Mouse (Mus musculus) heart, adult 2 months (tissue): ENCODE measurements around the gene Xkrx.

Experiments
- CTCF ChIP-seq: fragments of 200-600 bp; IDR thresholded peaks from 2 replicates; pipeline ENCODE4 v1.8.1; 2022; ENCODE audit warnings: antibody characterized with exemption, mild to moderate bottlenecking, moderate library complexity
- EP300 ChIP-seq: fragments of 200-500 bp; IDR thresholded peaks from 2 replicates; pipeline ENCODE4 v1.6.1; 2011; ENCODE audit warnings: low read depth, low read length, control low read depth; ENCODE audit not compliant: insufficient read depth
- POLR2A ChIP-seq: fragments of 200-500 bp; IDR thresholded peaks from 2 replicates; pipeline ENCODE4 v1.6.1; 2011; ENCODE audit warnings: mild to moderate bottlenecking, low read depth, low read length, control low read depth; ENCODE audit not compliant: insufficient read depth

GRCm38 (mm10) chrX:134116417-134116816 is 45.5 kb downstream of the Xkrx start:
- TF ChIP-seq CTCF = no peak
- no peak for TF ChIP-seq POLR2A
- no peak for TF ChIP-seq EP300
